Mouse (Mus musculus) kidney, postnatal 0 days (tissue): ENCODE results near the gene Yaf2. TPM values are rescaled to one million over a fixed set of nuclear protein-coding genes. Genes with fewer than 3 reads are reported as not detected.
"Not testable (repeated sequence)": the region's sequence is repeated elsewhere in the genome, so short reads cannot be mapped to it uniquely, and the experiment has no call there.

Experiments
- ATAC-seq: fragments of 200-750 bp; cut with Nextera tagmentation; replicated peaks from 2 replicates; pipeline ENCODE4 v1.8.0; 2017; ENCODE audit warnings: low read depth, moderate number of reproducible peaks, moderate TSS enrichment, moderate library complexity; ENCODE audit not compliant: low FRiP score
- DNase-seq: peaks from one replicate; pipeline ENCODE4 v3.0.0-alpha.2; 2016; ENCODE audit warnings: low spot score
- H3K27ac ChIP-seq: fragments of 300-500 bp; sonication (generic); 2 replicates; pipeline ENCODE4 v1.5.1; 2014; ENCODE audit warnings: mild to moderate bottlenecking
- H3K27me3 ChIP-seq: fragments of 300-500 bp; sonication (generic); 2 replicates; pipeline ENCODE4 v1.6.1; 2014; ENCODE audit warnings: low read length, mixed read lengths; ENCODE audit not compliant: insufficient read depth
- H3K36me3 ChIP-seq: fragments of 300-500 bp; sonication (generic); 2 replicates; pipeline ENCODE4 v1.6.1; 2014; ENCODE audit warnings: low read length, mixed read lengths; ENCODE audit not compliant: insufficient read depth
- H3K4me1 ChIP-seq: fragments of 300-500 bp; sonication (generic); replicated peaks from 2 replicates; pipeline ENCODE4 v1.6.1; 2014; ENCODE audit warnings: antibody characterized with exemption, low read length, mixed read lengths; ENCODE audit not compliant: insufficient read depth
- H3K4me2 ChIP-seq: fragments of 300-500 bp; sonication (generic); 2 replicates; pipeline ENCODE4 v1.6.1; 2014; ENCODE audit warnings: mild to moderate bottlenecking, low read length, moderate library complexity, mixed read lengths
- H3K4me3 ChIP-seq: fragments of 300-500 bp; sonication (generic); replicated peaks from 2 replicates; pipeline ENCODE4 v1.5.1; 2014; ENCODE audit warnings: low read depth, low read length
- H3K9ac ChIP-seq: fragments of 300-500 bp; sonication (generic); 2 replicates; pipeline ENCODE4 v1.6.1; 2014; ENCODE audit warnings: low read depth, low read length
- H3K9me3 ChIP-seq: fragments of 300-500 bp; sonication (generic); replicated peaks from 2 replicates; pipeline ENCODE4 v1.6.1; 2016; ENCODE audit warnings: low read length, inconsistent platforms, mixed read lengths
- CTCF ChIP-seq: IDR thresholded peaks from 2 replicates; pipeline ENCODE4 v1.5.1; 2016; ENCODE audit warnings: antibody characterized with exemption, low read depth, mild to moderate bottlenecking, moderate library complexity
- WGBS: fragments of 180-500 bp; shearing (Covaris S2); extraction: QIAGEN DNeasy Blood & Tissue Kit; methylation state at CpG from one replicate; pipeline ENCODE4 v1.1.7; 2014; 5-methylcytosine and 5-hydroxymethylcytosine counted together
- polyA plus RNA-seq: library from polyadenylated mRNA; unstranded; fragments of >200 nt; fragmentation: Nextera tagmentation; extraction: Ambion mirVana; gene quantifications from 2 replicates; pipeline ENCODE4 v1.2.1, GENCODE M21; 2015

The Yaf2 gene
- polyA plus RNA-seq, 1 experiment from 2014 or later, result 105 TPM

DNA sequence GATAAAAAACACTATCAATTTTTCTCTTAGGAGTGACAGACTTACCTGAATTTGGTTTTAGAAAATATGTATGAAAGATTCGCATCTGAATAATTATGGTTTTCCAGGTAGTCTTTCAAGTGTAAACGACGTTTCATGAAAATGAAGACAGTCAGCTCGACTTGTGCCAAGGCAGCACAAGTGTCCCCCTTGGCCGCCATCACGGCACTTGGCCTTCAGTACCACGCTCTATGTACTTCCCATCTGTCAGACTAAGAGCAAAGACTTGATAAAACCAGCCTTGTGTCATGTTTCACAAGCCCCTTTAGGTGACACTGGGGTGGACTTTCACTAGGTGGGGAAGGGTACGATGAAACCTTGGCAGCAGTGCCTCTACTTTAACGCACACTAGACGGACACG lies 5.5 kb downstream of the Yaf2 start:
- Histone ChIP-seq H3K27ac (no peak overlapping the region), H3K4me1 (peaks cover 5% of the 10 kb centered on the region; the same call in 1 of the 2 replicates), H3K4me2 (no peak overlapping the region), H3K4me3 (no peak overlapping the region), H3K9me3 (no peaks in the 10 kb centered on the region), H3K27me3 (no peaks in the 10 kb centered on the region), H3K36me3 (peaks cover 5% of the 10 kb centered on the region; the same call in 1 of the 2 replicates), H3K9ac (no peak overlapping the region)
- no peak for TF ChIP-seq CTCF
- WGBS, result 88% methylated on average over 11 of the region's 11 CpGs
- no peak for ATAC-seq
- DNase-seq, result no peak

GRCm38 (mm10) chr15:93327235-93327634 lies 9.5 kb downstream of the Yaf2 start:
- no peaks in the 10 kb centered on the region for H3K9me3 ChIP-seq
- H3K9ac ChIP-seq, result no peak overlapping the region
- H3K27me3 ChIP-seq, result no peaks in the 10 kb centered on the region
- no peaks in the 10 kb centered on the region; the same call in 1 of the 2 replicates for H3K4me1 ChIP-seq
- DNase-seq (no peak), ATAC-seq (no peak)
- no peak overlapping the region for H3K4me2 ChIP-seq
- no peak for TF ChIP-seq CTCF
- peaks cover 3% of the 10 kb centered on the region; the same call in 1 of the 2 replicates for H3K36me3 ChIP-seq
- WGBS, result 73% methylated on average over 3 of the region's 3 CpGs
- H3K4me3 ChIP-seq, result no peak overlapping the region
- H3K27ac ChIP-seq, result no peak overlapping the region

GRCm38 (mm10) chr15:93326651-93327050 lies 10.1 kb downstream of the Yaf2 start:
- H3K4me2 ChIP-seq, result no peak overlapping the region
- no peak for ATAC-seq
- no peak overlapping the region for H3K9ac ChIP-seq
- no peak for DNase-seq
- H3K4me1 ChIP-seq, result no peaks in the 10 kb centered on the region; the same call in 1 of the 2 replicates
- no peaks in the 10 kb centered on the region for H3K9me3 ChIP-seq
- no peak for TF ChIP-seq CTCF
- H3K27ac ChIP-seq, result no peak overlapping the region
- H3K36me3 ChIP-seq, result peaks cover 3% of the 10 kb centered on the region; the same call in 1 of the 2 replicates
- no peak overlapping the region for H3K4me3 ChIP-seq
- no peaks in the 10 kb centered on the region for H3K27me3 ChIP-seq
- WGBS, result 69% methylated on average over 10 of the region's 10 CpGs

- WGBS, result 65% methylated on average over 5 of the region's 5 CpGs
- Histone ChIP-seq H3K36me3 (peaks cover 3% of the 10 kb centered on the region; the same call in 1 of the 2 replicates), H3K4me2 (no peak overlapping the region), H3K27me3 (no peaks in the 10 kb centered on the region), H3K9ac (no peak overlapping the region), H3K27ac (no peak overlapping the region), H3K9me3 (no peaks in the 10 kb centered on the region), H3K4me3 (no peak overlapping the region), H3K4me1 (no peaks in the 10 kb centered on the region; the same call in 1 of the 2 replicates)
- DNase-seq (no peak), ATAC-seq (no peak)
- no peak for TF ChIP-seq CTCF
Observed at GRCm38 (mm10) chr15:93325360-93325759, 11.4 kb downstream of the Yaf2 start.

DNA sequence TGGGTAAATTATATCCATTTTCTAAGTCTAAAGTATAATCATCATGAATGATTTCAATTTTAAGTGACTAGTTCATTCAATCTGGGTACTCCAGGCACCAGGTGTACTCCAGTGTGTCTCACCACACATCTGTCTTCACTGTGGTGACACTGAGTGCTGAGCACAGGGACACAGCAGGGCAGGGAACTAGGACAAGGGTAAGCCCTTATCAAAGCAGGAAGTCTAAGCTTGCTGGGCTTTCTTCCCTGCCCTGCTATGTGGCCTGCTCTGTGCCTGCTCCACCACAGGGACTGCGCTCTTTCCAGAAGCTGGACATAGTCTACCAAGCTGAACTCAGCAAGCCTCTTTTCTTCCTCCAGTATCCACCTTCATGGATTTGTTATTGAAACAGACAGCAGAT lies 18.0 kb downstream of the Yaf2 start:
- H3K4me2 ChIP-seq, result no peak overlapping the region
- ATAC-seq (no peak), DNase-seq (no peak)
- H3K4me1 ChIP-seq, result no peaks in the 10 kb centered on the region
- no peak overlapping the region for H3K9ac ChIP-seq
- no peak for TF ChIP-seq CTCF
- no peaks in the 10 kb centered on the region for H3K27me3 ChIP-seq
- H3K36me3 ChIP-seq, result 0 out of 2 replicates have a peak, but pooled peaks cover 2% of the 10 kb centered on the region
- no peaks in the 10 kb centered on the region for H3K9me3 ChIP-seq
- no peak overlapping the region for H3K27ac ChIP-seq
- WGBS, result 95% methylated on average over 1 of the region's 1 CpGs
- no peak overlapping the region for H3K4me3 ChIP-seq

DNA sequence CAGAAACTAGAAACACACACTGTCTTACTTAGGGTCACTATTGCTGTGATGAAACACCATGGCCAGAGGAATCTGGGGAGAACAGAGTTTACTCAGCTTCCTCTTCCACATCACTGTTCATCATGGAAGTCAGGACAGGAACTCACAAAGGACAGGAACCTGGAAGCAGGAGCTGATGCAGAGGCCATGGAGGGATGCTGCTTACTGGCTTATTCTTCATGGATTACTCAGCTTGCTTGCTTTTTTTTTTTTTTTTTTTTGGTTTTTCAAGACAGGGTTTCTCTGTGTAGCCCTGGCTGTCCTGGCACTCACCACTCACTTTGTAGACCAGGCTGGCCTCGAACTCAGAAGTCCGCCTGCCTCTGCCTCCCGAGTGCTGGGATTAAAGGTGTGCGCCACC lies 26.4 kb downstream of the Yaf2 start:
- ATAC-seq, DNase-seq, H3K27me3 ChIP-seq, H3K4me3 ChIP-seq, H3K27ac ChIP-seq, H3K4me2 ChIP-seq, H3K9ac ChIP-seq, H3K4me1 ChIP-seq, H3K9me3 ChIP-seq, H3K36me3 ChIP-seq: not testable (repeated sequence)
- 100% methylated on average over 4 of the region's 4 CpGs for whole genome bisulfite sequencing

- WGBS, result 81% methylated on average over 2 of the region's 2 CpGs
- H3K36me3 ChIP-seq, result 0 out of 2 replicates have a peak, but pooled peaks cover 2% of the 10 kb centered on the region
- H3K27me3 ChIP-seq, result no peaks in the 10 kb centered on the region
- H3K4me2 ChIP-seq, result no peak overlapping the region
- ATAC-seq (no peak), DNase-seq (no peak)
- H3K9me3 ChIP-seq, result no peaks in the 10 kb centered on the region
- H3K4me3 ChIP-seq, result no peak overlapping the region
- no peak for TF ChIP-seq CTCF
- no peaks in the 10 kb centered on the region for H3K4me1 ChIP-seq
- H3K9ac ChIP-seq, result no peak overlapping the region
- no peak overlapping the region for H3K27ac ChIP-seq
Observed at GRCm38 (mm10) chr15:93298197-93298596, 38.5 kb downstream of the Yaf2 start.
